Mouse (Mus musculus) thymus, adult 2 months (tissue): ENCODE measurements around the gene Taar9.
"Not testable (repeated sequence)": the region's sequence is repeated elsewhere in the genome, so short reads cannot be mapped to it uniquely, and the experiment has no call there.

ENCODE experiments used
- CTCF ChIP-seq: fragments of 200-500 bp; IDR thresholded peaks from 2 replicates; pipeline ENCODE4 v1.5.1; 2012; ENCODE audit warnings: mild to moderate bottlenecking, control low read depth, low read length, moderate library complexity, borderline replicate concordance; ENCODE audit not compliant: control insufficient read depth, poor library complexity, insufficient read depth; ENCODE audit errors: extremely low read depth
- POLR2A ChIP-seq: fragments of 200-500 bp; IDR thresholded peaks from 2 replicates; pipeline ENCODE4 v1.6.1; 2012; ENCODE audit warnings: mild to moderate bottlenecking, low read length, control low read depth, moderate library complexity; ENCODE audit not compliant: control insufficient read depth, poor library complexity, insufficient read depth; ENCODE audit errors: extremely low read depth

DNA sequence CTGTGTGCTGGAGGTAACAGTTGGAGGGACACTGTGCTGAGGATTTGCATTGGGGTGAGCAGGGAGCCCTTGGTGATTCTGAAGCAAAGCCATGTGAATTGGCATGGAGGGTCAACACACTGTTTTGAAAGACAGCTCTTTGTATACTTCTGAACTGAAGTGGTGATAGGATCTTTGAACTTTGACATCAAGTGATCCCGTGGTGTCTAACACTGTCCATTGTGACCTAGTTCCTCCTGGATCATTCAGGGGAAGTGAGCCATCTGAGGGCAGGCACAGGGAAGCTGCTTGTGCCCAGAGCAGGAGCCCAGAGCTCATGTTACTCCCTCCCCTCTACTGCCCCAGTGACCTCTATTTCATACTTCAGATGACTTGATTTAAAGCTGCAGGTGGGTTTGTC lies 6.0 kb downstream of the Taar9 start:
- TF ChIP-seq CTCF, POLR2A: not testable (repeated sequence)
